Mouse (Mus musculus) G1E (cell line): ENCODE measurements around the gene Phf12.

ENCODE experiments used
- CTCF ChIP-seq: IDR thresholded peaks from 2 replicates; pipeline ENCODE4 v1.5.1; 2012; ENCODE audit warnings: low read depth, low read length, inconsistent platforms, mixed read lengths
- GATA1 ChIP-seq: IDR thresholded peaks from 2 replicates; pipeline ENCODE4 v1.6.1; 2012; ENCODE audit warnings: borderline replicate concordance, low read length, inconsistent platforms, mixed read lengths
- GATA2 ChIP-seq: IDR thresholded peaks from 2 replicates; pipeline ENCODE4 v1.6.1; 2012; ENCODE audit warnings: low read depth, low read length, inconsistent platforms, borderline replicate concordance
- POLR2AphosphoS5 ChIP-seq: IDR thresholded peaks from 2 replicates; pipeline ENCODE4 v1.6.1; 2012; ENCODE audit warnings: low read depth, low read length, inconsistent platforms; ENCODE audit not compliant: insufficient replicate concordance
- TAL1 ChIP-seq: conservative IDR thresholded peaks from 2 replicates; pipeline ENCODE4 v1.6.1; 2012; ENCODE audit warnings: low read depth, low read length, inconsistent platforms, mixed read lengths

- TF ChIP-seq CTCF (no peak), TAL1 (no peak), GATA1 (no peak), POLR2AphosphoS5 (no peak), GATA2 (no peak)
These were observed 6.6 kb downstream of the Phf12 start for GRCm38 (mm10) chr11:77989071-77989690.
